Mouse (Mus musculus) hindbrain, embryonic 14.5 days (tissue): ENCODE results near the gene Lonrf2. TPM values are rescaled to one million over a fixed set of nuclear protein-coding genes. Genes with fewer than 3 reads are reported as not detected.

Experiments
- ATAC-seq: fragments of 200-750 bp; cut with Nextera tagmentation; 2 replicates; pipeline ENCODE4 v1.8.0; 2017; ENCODE audit warnings: moderate number of reproducible peaks, mild to moderate bottlenecking, moderate TSS enrichment, moderate library complexity; ENCODE audit not compliant: low FRiP score
- DNase-seq: peaks from one replicate; pipeline ENCODE4 v3.0.0-alpha.2; 2015; ENCODE audit warnings: low spot score
- H3K27ac ChIP-seq: fragments of 300-500 bp; sonication (generic); 2 replicates; pipeline ENCODE4 v1.5.1; 2014; ENCODE audit warnings: mild to moderate bottlenecking, moderate library complexity
- H3K27me3 ChIP-seq: fragments of 300-500 bp; sonication (generic); 2 replicates; pipeline ENCODE4 v1.6.1; 2014; ENCODE audit warnings: mild to moderate bottlenecking, low read length, mixed read lengths; ENCODE audit not compliant: control insufficient read depth, insufficient read depth
- H3K36me3 ChIP-seq: fragments of 300-500 bp; sonication (generic); replicated peaks from 2 replicates; pipeline ENCODE4 v1.6.1; 2014; ENCODE audit not compliant: control insufficient read depth, insufficient read depth
- H3K4me1 ChIP-seq: fragments of 300-500 bp; sonication (generic); replicated peaks from 2 replicates; pipeline ENCODE4 v1.6.1; 2014; ENCODE audit warnings: antibody characterized with exemption, low read length, mixed read lengths; ENCODE audit not compliant: control insufficient read depth, insufficient read depth
- H3K4me2 ChIP-seq: fragments of 300-500 bp; sonication (generic); replicated peaks from 2 replicates; pipeline ENCODE4 v1.6.1; 2014; ENCODE audit warnings: mild to moderate bottlenecking, moderate library complexity
- H3K4me3 ChIP-seq: fragments of 300-500 bp; sonication (generic); replicated peaks from 2 replicates; pipeline ENCODE4 v1.5.1; 2014; ENCODE audit warnings: mild to moderate bottlenecking, low read length
- H3K9ac ChIP-seq: fragments of 300-500 bp; sonication (generic); 2 replicates; pipeline ENCODE4 v1.6.1; 2014
- H3K9me3 ChIP-seq: fragments of 300-500 bp; sonication (generic); 2 replicates; pipeline ENCODE4 v1.6.1; 2016; ENCODE audit warnings: low read length; ENCODE audit not compliant: control insufficient read depth
- WGBS: fragments of 180-500 bp; shearing (Covaris S2); extraction: QIAGEN DNeasy Blood & Tissue Kit; methylation state at CpG from one replicate; pipeline ENCODE4 v1.1.7; 2014; 5-methylcytosine and 5-hydroxymethylcytosine counted together
- polyA plus RNA-seq: library from polyadenylated mRNA; unstranded; fragments of >200 nt; fragmentation: Nextera tagmentation; extraction: Ambion mirVana; gene quantifications from 2 replicates; pipeline ENCODE4 v1.2.1, GENCODE M21; 2014

The Lonrf2 gene
- polyA plus RNA-seq, 1 experiment from 2014 or later, result 31.5 TPM

DNA sequence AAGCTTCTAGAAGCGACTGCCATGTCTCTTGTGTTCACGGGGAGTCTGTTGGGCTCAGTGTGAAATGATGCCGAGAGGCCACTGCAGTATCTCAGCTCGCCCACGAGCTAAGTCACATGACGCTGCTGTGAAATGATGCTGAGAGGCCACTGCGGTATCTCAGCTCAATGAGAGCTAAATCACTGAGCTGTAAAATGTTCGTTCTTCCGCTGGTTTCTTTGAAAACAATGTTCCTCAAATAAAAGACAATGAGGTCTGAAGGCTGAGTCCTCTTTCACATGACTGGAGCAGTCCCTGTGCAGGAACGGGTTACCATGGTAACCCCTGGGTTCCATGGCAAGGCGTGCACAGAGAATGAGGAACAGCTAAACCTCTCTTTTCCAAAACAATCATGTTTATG lies 11.5 kb upstream of the Lonrf2 start:
- Histone ChIP-seq H3K27me3 (peaks cover 7% of the 10 kb centered on the region), H3K4me2 (peak overlapping the region; percentile 51), H3K27ac (peak overlapping the region; percentile 91), H3K36me3 (no peaks in the 10 kb centered on the region), H3K4me1 (peaks cover 17% of the 10 kb centered on the region), H3K9ac (peak overlapping the region; percentile 43), H3K9me3 (no peaks in the 10 kb centered on the region), H3K4me3 (peak overlapping the region; percentile 16)
- ATAC-seq (peak; percentile 92), DNase-seq (peak; percentile 79)
- 11% methylated on average over 11 of the region's 11 CpGs for WGBS

DNA sequence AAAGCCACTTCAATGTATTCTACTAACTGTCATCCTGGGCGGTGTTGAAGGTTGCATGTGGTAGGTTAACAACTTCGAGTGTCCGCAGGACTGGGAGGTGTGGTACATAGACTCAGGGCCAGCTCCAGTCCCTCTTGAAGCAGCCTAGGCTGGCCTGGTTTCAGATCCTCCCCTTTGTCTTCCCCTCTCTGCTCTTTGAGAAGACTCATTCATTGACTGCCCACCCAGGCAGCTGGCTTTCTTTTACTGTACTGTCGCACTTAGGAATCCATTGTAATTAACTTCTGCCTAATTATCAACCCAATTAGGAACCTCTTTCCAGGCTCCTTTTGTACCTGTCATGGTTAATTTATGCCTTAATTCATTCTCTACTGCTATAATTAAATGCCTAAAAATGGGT lies 6.8 kb upstream of the Lonrf2 start:
- Histone ChIP-seq H3K4me2 (no peak overlapping the region), H3K4me1 (peaks cover 8% of the 10 kb centered on the region; the same call in 1 of the 2 replicates), H3K27ac (no peak overlapping the region), H3K27me3 (0 out of 2 replicates have a peak, but pooled peaks cover 3% of the 10 kb centered on the region), H3K9ac (no peak overlapping the region), H3K9me3 (no peaks in the 10 kb centered on the region), H3K4me3 (no peak overlapping the region), H3K36me3 (no peaks in the 10 kb centered on the region)
- no peak for ATAC-seq
- no peak for DNase-seq
- 46% methylated on average over 4 of the region's 4 CpGs for WGBS

DNA sequence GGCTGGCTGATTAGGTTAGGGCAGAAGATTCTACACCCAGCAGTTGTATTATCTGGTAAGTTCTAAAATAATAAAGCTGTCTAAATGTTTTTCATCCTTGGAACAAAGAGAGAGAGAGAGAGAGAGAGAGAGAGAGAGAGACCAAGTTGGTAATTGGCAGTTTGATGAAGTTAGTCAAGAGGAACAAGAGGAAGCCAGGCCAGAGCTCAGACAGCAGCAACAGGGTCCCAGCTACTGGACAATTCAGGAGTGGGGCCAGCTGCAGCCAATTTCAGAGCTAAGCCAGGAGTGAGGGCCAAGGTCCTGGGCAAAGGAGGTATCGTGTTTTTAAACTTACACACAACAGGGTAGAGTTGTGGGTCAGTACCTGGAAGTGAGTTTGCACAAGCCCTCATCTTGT lies 6.3 kb upstream of the Lonrf2 start:
- Histone ChIP-seq H3K36me3 (no peaks in the 10 kb centered on the region), H3K27me3 (0 out of 2 replicates have a peak, but pooled peaks cover 5% of the 10 kb centered on the region), H3K9me3 (no peaks in the 10 kb centered on the region), H3K4me2 (no peak overlapping the region), H3K4me3 (no peak overlapping the region), H3K9ac (no peak overlapping the region), H3K4me1 (peaks cover 7% of the 10 kb centered on the region; the same call in 1 of the 2 replicates), H3K27ac (no peak overlapping the region)
- ATAC-seq, result no peak
- no peak for DNase-seq
- 69% methylated on average over 1 of the region's 1 CpGs for WGBS

DNA sequence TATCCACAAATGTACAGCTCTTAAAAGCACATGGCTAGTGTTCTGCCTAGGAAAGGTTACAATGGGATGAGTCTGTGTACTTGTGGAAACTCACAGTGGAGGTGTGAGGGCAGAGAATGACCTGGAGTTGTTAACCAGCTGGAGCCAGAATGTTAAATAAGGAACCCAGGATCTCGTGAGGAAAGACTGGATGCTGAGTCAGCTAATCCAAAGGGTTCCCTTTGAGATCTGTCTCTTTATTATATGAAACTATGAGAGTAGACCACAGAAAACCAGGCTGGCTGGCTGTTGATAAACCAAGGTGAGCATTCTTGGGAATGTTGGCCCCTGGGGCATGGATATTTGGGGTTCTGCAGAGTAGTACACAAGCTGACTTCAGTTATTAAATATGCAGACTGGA lies 3.4 kb upstream of the Lonrf2 start:
- H3K27me3 ChIP-seq, result 0 out of 2 replicates have a peak, but pooled peaks cover 5% of the 10 kb centered on the region
- 43% methylated on average over 1 of the region's 1 CpGs for WGBS
- no peak for ATAC-seq

DNA sequence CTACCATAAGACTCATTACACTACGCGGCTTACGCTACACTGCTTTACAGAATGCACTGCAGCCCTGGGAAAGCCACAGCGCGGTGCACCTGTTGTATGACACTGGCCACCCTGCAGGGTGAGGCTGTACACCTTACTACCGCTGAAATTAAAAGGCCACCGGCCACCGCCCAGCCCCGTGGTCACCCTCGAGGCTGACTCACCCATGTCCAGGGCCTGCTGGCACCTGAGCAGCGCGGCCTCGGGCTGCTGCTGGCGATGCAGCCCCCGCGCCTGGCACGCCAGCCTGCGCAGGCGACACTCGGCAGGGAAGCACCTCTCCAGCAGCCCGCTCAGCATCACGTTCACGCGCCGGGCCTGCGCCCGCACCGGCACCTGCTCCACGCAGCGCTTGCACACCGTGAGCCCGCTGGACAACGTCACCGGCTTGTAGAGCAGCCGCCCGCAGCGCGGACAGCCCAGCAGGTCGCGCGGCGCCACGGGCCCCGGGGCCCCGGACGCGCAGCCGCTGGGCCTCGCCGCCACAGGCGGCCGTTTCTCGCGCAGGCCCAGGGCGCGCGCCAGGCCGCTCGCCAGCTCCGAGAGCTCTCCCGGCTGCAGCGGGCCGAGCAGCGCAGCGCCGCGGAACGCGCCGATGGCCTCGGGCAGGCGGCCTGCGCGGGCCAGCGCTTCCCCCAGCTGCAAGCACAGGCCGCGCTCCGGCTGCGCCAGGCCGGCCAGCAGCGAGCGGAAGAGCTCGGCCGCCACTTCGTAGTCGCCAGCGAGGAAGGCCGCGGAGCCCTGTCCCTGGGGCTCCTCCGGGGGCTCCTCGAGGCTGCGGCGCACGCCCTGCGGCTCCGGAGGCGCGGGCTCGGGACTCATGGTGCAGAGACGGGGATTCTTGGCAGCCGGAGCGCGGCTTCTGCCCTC lies 689 bp downstream of the Lonrf2 start:
- ATAC-seq, result peak; percentile 70
- H3K4me2 ChIP-seq, result peak overlapping the region; percentile 97
- no peaks in the 10 kb centered on the region for H3K9me3 ChIP-seq
- H3K4me3 ChIP-seq, result peak overlapping the region; percentile 84
- H3K27ac ChIP-seq, result peak overlapping the region; percentile 98
- H3K27me3 ChIP-seq, result 0 out of 2 replicates have a peak, but pooled peaks cover 5% of the 10 kb centered on the region
- DNase-seq, result peak; percentile 44
- H3K4me1 ChIP-seq, result peaks cover 10% of the 10 kb centered on the region; the same call in 1 of the 2 replicates
- peaks cover 9% of the 10 kb centered on the region for H3K36me3 ChIP-seq
- 1% methylated on average over 83 of the region's 103 CpGs for WGBS
- peak overlapping the region; percentile 95 for H3K9ac ChIP-seq

More for the DNA sequence above, 3.4 kb upstream of the Lonrf2 start:
- H3K4me2 ChIP-seq, result no peak overlapping the region
- no peaks in the 10 kb centered on the region for H3K9me3 ChIP-seq
- DNase-seq, result no peak
- H3K4me3 ChIP-seq, result no peak overlapping the region
- H3K36me3 ChIP-seq, result no peaks in the 10 kb centered on the region
- H3K27ac ChIP-seq, result no peak overlapping the region
- no peak overlapping the region for H3K9ac ChIP-seq
- peaks cover 2% of the 10 kb centered on the region; the same call in 1 of the 2 replicates for H3K4me1 ChIP-seq

DNA sequence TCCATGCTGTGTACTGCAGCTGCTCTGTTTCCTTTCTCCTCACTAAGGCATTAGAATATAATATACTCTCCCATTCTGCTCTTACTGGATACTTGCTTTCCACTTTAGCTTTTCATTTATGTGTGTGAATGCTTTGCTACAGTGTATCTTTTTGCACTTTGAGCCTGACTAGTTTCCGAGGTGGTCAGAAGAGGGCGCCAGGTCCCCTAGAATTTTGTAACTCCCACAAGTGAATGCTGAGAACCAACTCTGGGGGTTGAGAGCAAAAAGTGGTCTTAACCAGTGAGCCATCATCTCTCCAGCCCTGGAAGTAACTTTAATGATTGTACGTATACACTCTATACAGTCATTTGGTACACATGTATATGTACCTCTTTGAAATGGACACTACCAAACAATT lies 1.6 kb downstream of the Lonrf2 start:
- DNase-seq (peak; percentile 55), ATAC-seq (no peak)
- H3K36me3 ChIP-seq, result peaks cover 9% of the 10 kb centered on the region
- peak overlapping the region; percentile 97 for H3K4me2 ChIP-seq
- H3K4me3 ChIP-seq, result peak overlapping the region; percentile 84
- 0 out of 2 replicates have a peak, but pooled peaks cover 5% of the 10 kb centered on the region for H3K27me3 ChIP-seq
- peaks cover 10% of the 10 kb centered on the region; the same call in 1 of the 2 replicates for H3K4me1 ChIP-seq
- no peak overlapping the region for H3K27ac ChIP-seq
- H3K9ac ChIP-seq, result peak overlapping the region; percentile 95; the same call in 1 of the 2 replicates
- no peaks in the 10 kb centered on the region for H3K9me3 ChIP-seq
- WGBS, result 28% methylated on average over 3 of the region's 3 CpGs

DNA sequence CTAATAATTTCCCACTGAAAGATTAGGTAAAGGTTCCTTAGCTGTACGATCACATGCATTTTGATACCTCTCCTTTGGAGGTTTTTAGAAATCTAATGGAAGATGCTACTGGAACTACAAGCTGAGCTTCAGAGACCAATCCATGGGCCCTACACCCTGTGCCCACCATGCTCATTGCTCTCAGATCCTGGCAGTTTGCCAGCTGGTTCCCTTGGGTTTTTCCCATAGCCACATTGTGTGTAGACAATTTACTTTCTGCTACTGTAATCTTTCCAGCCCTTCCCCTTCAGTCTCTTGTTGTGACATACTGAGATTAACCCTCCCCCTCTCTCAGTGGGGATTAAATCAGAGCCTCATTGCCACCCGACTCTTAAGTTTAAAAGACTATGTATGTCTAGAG lies 11.6 kb downstream of the Lonrf2 start:
- Histone ChIP-seq H3K4me2 (no peak overlapping the region), H3K27me3 (no peaks in the 10 kb centered on the region), H3K4me3 (no peak overlapping the region), H3K36me3 (peaks cover 21% of the 10 kb centered on the region), H3K4me1 (peaks cover 8% of the 10 kb centered on the region; the same call in 1 of the 2 replicates), H3K9ac (no peak overlapping the region), H3K9me3 (no peaks in the 10 kb centered on the region), H3K27ac (no peak overlapping the region)
- no peak; the same call in 1 of the 2 replicates for ATAC-seq
- DNase-seq, result no peak
- WGBS, result 79% methylated on average over 2 of the region's 2 CpGs

DNA sequence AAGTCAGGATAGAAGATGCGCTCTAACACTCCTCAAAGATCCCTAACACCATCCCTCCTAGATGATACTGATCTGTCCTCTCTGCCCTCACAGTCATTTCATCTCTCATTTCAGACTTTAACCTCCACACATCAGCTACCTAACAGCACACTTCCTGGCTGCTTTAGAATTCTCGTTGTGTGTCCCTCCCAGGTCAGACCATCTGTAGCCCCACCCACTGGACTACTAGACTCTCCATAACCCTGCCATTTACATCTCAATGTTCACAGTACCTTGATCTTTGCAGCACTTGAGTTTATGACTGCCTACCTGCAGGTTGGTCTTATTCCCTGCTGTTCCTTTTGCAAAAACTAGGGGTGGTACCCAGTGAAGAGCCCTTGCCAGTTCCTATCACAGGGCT lies 12.7 kb downstream of the Lonrf2 start:
- WGBS, result 83% methylated on average over 2 of the region's 2 CpGs
- no peak overlapping the region for H3K9ac ChIP-seq
- H3K4me1 ChIP-seq, result peaks cover 8% of the 10 kb centered on the region; the same call in 1 of the 2 replicates
- no peak for DNase-seq
- H3K9me3 ChIP-seq, result no peaks in the 10 kb centered on the region
- no peak overlapping the region for H3K27ac ChIP-seq
- no peak for ATAC-seq
- H3K4me2 ChIP-seq, result no peak overlapping the region
- H3K36me3 ChIP-seq, result peaks cover 20% of the 10 kb centered on the region
- H3K27me3 ChIP-seq, result no peaks in the 10 kb centered on the region
- H3K4me3 ChIP-seq, result no peak overlapping the region

DNA sequence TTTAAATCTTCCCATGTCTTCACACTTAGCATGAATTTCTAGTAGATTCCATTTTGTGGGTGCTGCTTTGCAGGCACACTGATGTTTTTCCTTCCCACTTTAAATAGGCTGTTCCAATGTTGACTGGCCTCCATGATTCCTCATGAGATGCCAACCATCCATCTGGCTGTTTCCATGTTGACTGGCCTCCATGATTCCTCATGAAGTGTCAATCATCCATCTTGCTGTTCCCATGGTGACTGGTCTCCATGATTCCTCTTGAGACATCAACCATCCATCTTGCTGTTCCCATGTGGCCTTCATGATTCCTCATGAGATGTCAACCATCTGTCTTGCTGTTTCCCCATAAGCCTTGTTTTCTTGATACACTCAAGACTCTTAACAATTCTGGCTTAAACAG lies 16.8 kb downstream of the Lonrf2 start:
- H3K36me3 ChIP-seq, result peaks cover 44% of the 10 kb centered on the region
- ATAC-seq (no peak), DNase-seq (no peak)
- no peak overlapping the region for H3K27ac ChIP-seq
- no peak overlapping the region for H3K4me3 ChIP-seq
- H3K27me3 ChIP-seq, result no peaks in the 10 kb centered on the region
- H3K4me1 ChIP-seq, result peaks cover 18% of the 10 kb centered on the region; the same call in 1 of the 2 replicates
- H3K9ac ChIP-seq, result no peak overlapping the region
- no peak overlapping the region for H3K4me2 ChIP-seq
- H3K9me3 ChIP-seq, result no peaks in the 10 kb centered on the region
